Mouse (Mus musculus) erythroblast, embryonic 14.5 days (primary cell): ENCODE results near the gene Thsd7b.

Experiments
- GATA1 ChIP-seq: IDR thresholded peaks from 2 replicates; pipeline ENCODE4 v1.6.1; 2012; ENCODE audit warnings: low read length, inconsistent platforms, mixed read lengths
- TAL1 ChIP-seq: IDR thresholded peaks from 3 replicates; pipeline ENCODE4 v1.6.1; 2012; ENCODE audit warnings: low read length, inconsistent platforms, mixed read lengths

- no peak for TF ChIP-seq GATA1
- no peak for TF ChIP-seq TAL1
Observed at GRCm38 (mm10) chr1:129756548-129757240, 483.6 kb downstream of the Thsd7b start.
